Mouse (Mus musculus): ENCODE data around the gene Eef1akmt2. TPM values are rescaled to one million over a fixed set of nuclear protein-coding genes. Genes with fewer than 3 reads are reported as not detected.

Eef1akmt2 gene
- 32.2 TPM for polyA plus RNA-seq (2017; shearing (Covaris generic))

GRCm38 (mm10) chr7:132852173-132852844, at the start of gene Eef1akmt2:
Gene Eef1akmt2, minus strand, starts transcription at chr7:132852673.

GRCm38 (mm10) chr7:132859042-132859958, 6.8 kb upstream of the Eef1akmt2 start, which contains the start of gene Abraxas2:
Gene Abraxas2, plus strand, starts transcription at chr7:132859225.

GRCm38 (mm10) chr7:132813416-132814088, 38.9 kb downstream of the Eef1akmt2 start, which contains the start of gene Fam53b:
Gene Fam53b, minus strand, starts transcription at chr7:132813886.

Other genes with a start within 250 kb of the Eef1akmt2 start
- 4.1 TPM for gene Lhpp, start 242.0 kb downstream of the Eef1akmt2 start, polyA plus RNA-seq (2017; shearing (Covaris generic))
- 79.3 TPM for gene Fam53b, start 38.8 kb downstream of the Eef1akmt2 start, polyA plus RNA-seq (2017; shearing (Covaris generic))
- 28.2 TPM for gene Abraxas2, start 6.6 kb upstream of the Eef1akmt2 start, polyA plus RNA-seq (2017; shearing (Covaris generic))
- gene Zranb1, start 78.5 kb upstream of the Eef1akmt2 start, polyA plus RNA-seq (2017; shearing (Covaris generic)), result 41.2 TPM